Mouse (Mus musculus): Measurements from ENCODE around the gene Gm10272. TPM values are rescaled to one million over a fixed set of nuclear protein-coding genes. Genes with fewer than 3 reads are reported as not detected.

The Gm10272 gene
- polyA plus RNA-seq, 1 experiment from 2014 or later = not detected

DNA sequence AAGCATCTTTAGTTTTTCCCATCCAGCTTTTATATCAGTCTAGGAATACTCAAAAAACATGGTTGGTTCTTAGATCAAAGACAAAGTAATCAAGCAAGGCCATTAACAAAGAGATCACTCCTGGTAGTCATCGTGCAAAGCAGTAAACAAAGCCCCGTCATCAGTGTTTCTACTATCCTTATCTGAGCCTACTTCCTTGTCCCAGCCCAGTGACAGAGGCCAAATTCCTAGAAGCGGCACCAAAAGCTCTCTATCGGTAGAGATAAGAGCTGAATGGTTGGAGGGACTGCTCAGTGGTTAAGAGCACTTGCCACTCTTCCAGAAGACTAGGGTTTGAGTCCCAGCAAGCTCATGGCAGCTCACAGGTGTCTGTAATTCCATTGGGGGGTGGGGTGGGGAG lies 34.9 kb upstream of the Gm10272 start:
- Histone ChIP-seq H3K9me3 (replicated peaks; ENCODE audit: low read length) (no peaks in the 10 kb centered on the region), H3K9ac (ENCODE audit: low read depth, low read length) (no peak overlapping the region), H3K27me3 (ENCODE audit: insufficient read depth, low read length) (no peaks in the 10 kb centered on the region; the same call in 1 of the 2 replicates), H3K4me2 (ENCODE audit: low read length) (no peak overlapping the region), H3K36me3 (ENCODE audit: insufficient read depth, low read length) (no peaks in the 10 kb centered on the region), H3K27ac (no peak overlapping the region), H3K4me3 (replicated peaks; ENCODE audit: low read depth, low read length) (no peak overlapping the region), H3K4me1 (replicated peaks; ENCODE audit: insufficient read depth, low read length) (no peaks in the 10 kb centered on the region)
- ATAC-seq (replicated peaks; ENCODE audit: low FRiP score, low read depth) (no peak), DNase-seq (ENCODE audit: low spot score) (no peak)
- 64% methylated on average over 4 of the region's 4 CpGs for WGBS
- TF ChIP-seq CTCF (IDR thresholded peaks at IDR 0.05; ENCODE audit: low read depth) = no peak

DNA sequence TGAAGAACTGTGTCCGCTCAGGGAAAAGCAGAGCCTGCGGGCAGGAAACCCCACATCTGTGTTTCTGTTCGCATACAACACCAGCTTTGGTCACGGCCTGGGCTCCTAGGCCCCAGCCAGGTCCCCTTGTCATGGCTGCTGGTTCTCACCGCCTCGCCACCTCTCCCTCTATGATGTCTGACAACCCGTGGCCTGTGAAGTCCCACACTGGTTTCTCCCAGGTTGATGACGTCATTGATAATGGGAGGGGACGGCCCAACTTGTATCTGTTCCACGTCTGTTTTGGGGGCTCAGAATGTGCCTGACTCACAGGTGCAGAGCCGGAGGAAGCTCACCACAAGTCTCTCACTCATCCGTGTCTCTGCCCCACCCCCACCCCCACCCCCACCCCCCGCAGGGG lies 32.7 kb upstream of the Gm10272 start:
- H3K9ac ChIP-seq (ENCODE audit: low read depth, low read length) = no peak overlapping the region
- no peak for TF ChIP-seq CTCF (IDR thresholded peaks at IDR 0.05; ENCODE audit: low read depth)
- no peak overlapping the region for H3K27ac ChIP-seq
- no peaks in the 10 kb centered on the region for H3K36me3 ChIP-seq (ENCODE audit: insufficient read depth, low read length)
- H3K4me2 ChIP-seq (ENCODE audit: low read length) = no peak overlapping the region
- DNase-seq (ENCODE audit: low spot score) (no peak), ATAC-seq (replicated peaks; ENCODE audit: low FRiP score, low read depth) (no peak)
- 0 out of 2 replicates have a peak, but pooled peaks cover 6% of the 10 kb centered on the region for H3K4me1 ChIP-seq (replicated peaks; ENCODE audit: insufficient read depth, low read length)
- H3K27me3 ChIP-seq (ENCODE audit: insufficient read depth, low read length) = peaks cover 19% of the 10 kb centered on the region
- 54% methylated on average over 13 of the region's 13 CpGs for WGBS
- H3K9me3 ChIP-seq (replicated peaks; ENCODE audit: low read length) = no peaks in the 10 kb centered on the region
- no peak overlapping the region for H3K4me3 ChIP-seq (replicated peaks; ENCODE audit: low read depth, low read length)

GRCm38 (mm10) chr10:77677562-77677961 lies 28.9 kb upstream of the Gm10272 start:
- TF ChIP-seq CTCF (IDR thresholded peaks at IDR 0.05; ENCODE audit: low read depth) = no peak
- ATAC-seq (replicated peaks; ENCODE audit: low FRiP score, low read depth) (no peak), DNase-seq (ENCODE audit: low spot score) (no peak)
- 0% methylated on average over 32 of the region's 35 CpGs for WGBS
- Histone ChIP-seq H3K9ac (ENCODE audit: low read depth, low read length) (no peak overlapping the region), H3K4me2 (ENCODE audit: low read length) (peak overlapping the region; percentile 44), H3K9me3 (replicated peaks; ENCODE audit: low read length) (no peaks in the 10 kb centered on the region), H3K4me1 (replicated peaks; ENCODE audit: insufficient read depth, low read length) (0 out of 2 replicates have a peak, but pooled peaks cover 6% of the 10 kb centered on the region), H3K27ac (no peak overlapping the region), H3K36me3 (ENCODE audit: insufficient read depth, low read length) (no peaks in the 10 kb centered on the region), H3K4me3 (replicated peaks; ENCODE audit: low read depth, low read length) (0 out of 2 replicates have a peak overlapping the region, but pooled peaks have one; percentile 18), H3K27me3 (ENCODE audit: insufficient read depth, low read length) (peaks cover 19% of the 10 kb centered on the region)

GRCm38 (mm10) chr10:77682994-77683393 lies 23.4 kb upstream of the Gm10272 start:
- DNase-seq (ENCODE audit: low spot score) (no peak), ATAC-seq (replicated peaks; ENCODE audit: low FRiP score, low read depth) (no peak)
- Histone ChIP-seq H3K27ac (no peak overlapping the region), H3K27me3 (ENCODE audit: insufficient read depth, low read length) (peaks cover 14% of the 10 kb centered on the region), H3K9ac (ENCODE audit: low read depth, low read length) (no peak overlapping the region), H3K36me3 (ENCODE audit: insufficient read depth, low read length) (no peaks in the 10 kb centered on the region), H3K4me1 (replicated peaks; ENCODE audit: insufficient read depth, low read length) (no peaks in the 10 kb centered on the region), H3K9me3 (replicated peaks; ENCODE audit: low read length) (no peaks in the 10 kb centered on the region), H3K4me3 (replicated peaks; ENCODE audit: low read depth, low read length) (no peak overlapping the region), H3K4me2 (ENCODE audit: low read length) (no peak overlapping the region)
- 80% methylated on average over 7 of the region's 7 CpGs for WGBS
- TF ChIP-seq CTCF (IDR thresholded peaks at IDR 0.05; ENCODE audit: low read depth) = no peak

GRCm38 (mm10) chr10:77684181-77684580 lies 22.2 kb upstream of the Gm10272 start:
- Histone ChIP-seq H3K4me1 (replicated peaks; ENCODE audit: insufficient read depth, low read length) (no peaks in the 10 kb centered on the region), H3K27me3 (ENCODE audit: insufficient read depth, low read length) (peaks cover 8% of the 10 kb centered on the region; the same call in 1 of the 2 replicates), H3K36me3 (ENCODE audit: insufficient read depth, low read length) (no peaks in the 10 kb centered on the region), H3K4me3 (replicated peaks; ENCODE audit: low read depth, low read length) (no peak overlapping the region), H3K27ac (no peak overlapping the region), H3K9me3 (replicated peaks; ENCODE audit: low read length) (no peaks in the 10 kb centered on the region), H3K9ac (ENCODE audit: low read depth, low read length) (no peak overlapping the region), H3K4me2 (ENCODE audit: low read length) (no peak overlapping the region)
- DNase-seq (ENCODE audit: low spot score) (no peak), ATAC-seq (replicated peaks; ENCODE audit: low FRiP score, low read depth) (no peak)
- 29% methylated on average over 8 of the region's 8 CpGs for WGBS
- TF ChIP-seq CTCF (IDR thresholded peaks at IDR 0.05; ENCODE audit: low read depth) = no peak

GRCm38 (mm10) chr10:77685895-77686664 lies 20.3 kb upstream of the Gm10272 start, which contains the start of gene Tspear:
Tspear (plus strand) TSS chr10:77686569.
- Histone ChIP-seq H3K9ac (ENCODE audit: low read depth, low read length) (no peak within 1 kb of the TSS), H3K9me3 (replicated peaks; ENCODE audit: low read length) (no peaks in the 10 kb centered on the region), H3K36me3 (ENCODE audit: insufficient read depth, low read length) (no peaks in the 10 kb centered on the region), H3K4me2 (ENCODE audit: low read length) (0 out of 2 replicates have a peak within 1 kb of the TSS, but pooled peaks have one; percentile 7), H3K4me3 (replicated peaks; ENCODE audit: low read depth, low read length) (no peak within 1 kb of the TSS), H3K27ac (no peak within 1 kb of the TSS), H3K4me1 (replicated peaks; ENCODE audit: insufficient read depth, low read length) (no peaks in the 10 kb centered on the region), H3K27me3 (ENCODE audit: insufficient read depth, low read length) (peaks cover 8% of the 10 kb centered on the region; the same call in 1 of the 2 replicates)
- no peak for DNase-seq (ENCODE audit: low spot score)
- ATAC-seq (replicated peaks; ENCODE audit: low FRiP score, low read depth) = no peak
- TF ChIP-seq CTCF (IDR thresholded peaks at IDR 0.05; ENCODE audit: low read depth) = no peak
- WGBS = 8% methylated on average over 22 of the region's 22 CpGs
